Mouse (Mus musculus) layer of hippocampus, adult 11-12 months (tissue): ENCODE data around the gene Shc2.

ENCODE experiments used
- DNase-seq: peaks from one replicate; pipeline ENCODE4 v3.0.0; 2022; ENCODE audit warnings: low spot score

Shc2 gene

GRCm38 (mm10) chr10:79580356-79580755 is 57.4 kb downstream of the Shc2 start:
- DNase-seq: no peak

DNA sequence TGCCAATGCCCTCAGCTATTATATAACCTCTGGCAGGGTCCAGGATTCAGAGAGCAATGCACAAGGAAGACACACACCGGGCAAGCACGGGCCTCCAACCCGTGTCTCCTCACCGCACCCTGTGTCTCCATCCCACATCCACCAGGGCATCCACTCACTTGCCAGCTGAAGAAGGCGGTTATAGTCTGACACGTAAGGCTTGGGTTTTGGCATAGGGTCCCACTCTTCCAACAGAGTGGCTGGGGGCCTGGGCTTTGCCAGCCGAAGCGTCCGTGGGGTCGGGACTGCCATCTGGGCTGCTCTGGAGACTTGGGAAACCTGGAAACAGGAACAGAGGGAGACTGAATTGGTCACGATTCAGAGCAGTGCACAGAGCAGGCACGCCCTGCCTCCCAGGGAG is 57.9 kb downstream of the Shc2 start:
- DNase-seq: no peak

DNA sequence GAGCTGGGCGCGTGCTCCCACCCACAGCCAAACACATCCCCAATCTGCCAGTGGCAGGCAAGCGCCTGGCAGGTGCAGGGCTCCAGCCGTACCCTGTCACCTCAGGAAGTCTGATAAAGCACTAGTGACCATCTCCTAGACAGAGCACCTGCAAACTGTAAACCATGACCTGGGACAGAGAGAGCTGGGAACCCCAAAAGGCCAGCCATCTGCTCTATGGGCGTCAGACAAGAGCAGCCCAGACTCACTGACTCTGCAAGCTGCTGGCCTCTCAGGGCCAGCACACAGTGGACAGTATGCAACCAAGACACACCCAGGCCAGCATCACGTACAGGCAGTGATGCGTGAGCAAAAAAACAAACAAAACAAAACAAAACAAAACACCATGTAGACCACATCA is 58.8 kb downstream of the Shc2 start:
- no peak for DNase-seq

DNA sequence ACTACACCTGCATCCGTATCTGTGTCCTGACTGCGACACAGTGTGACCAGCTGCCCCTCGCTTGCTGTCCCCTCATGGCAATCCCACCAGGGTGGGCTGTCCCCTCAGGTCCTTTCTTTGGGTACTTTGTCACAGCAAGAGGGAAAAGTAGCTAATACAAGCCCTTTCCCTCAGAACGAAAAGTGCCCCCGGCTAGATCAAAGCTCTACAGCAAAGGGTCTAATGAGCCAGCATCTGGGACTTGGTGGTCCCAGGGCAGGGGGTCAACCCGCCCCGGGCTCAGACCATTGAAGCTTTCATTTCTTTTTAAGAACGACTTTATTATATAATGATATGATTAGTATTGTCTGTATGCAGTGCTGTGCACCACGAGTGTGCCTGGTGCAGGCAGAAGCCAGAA is 59.4 kb downstream of the Shc2 start:
- no peak for DNase-seq

DNA sequence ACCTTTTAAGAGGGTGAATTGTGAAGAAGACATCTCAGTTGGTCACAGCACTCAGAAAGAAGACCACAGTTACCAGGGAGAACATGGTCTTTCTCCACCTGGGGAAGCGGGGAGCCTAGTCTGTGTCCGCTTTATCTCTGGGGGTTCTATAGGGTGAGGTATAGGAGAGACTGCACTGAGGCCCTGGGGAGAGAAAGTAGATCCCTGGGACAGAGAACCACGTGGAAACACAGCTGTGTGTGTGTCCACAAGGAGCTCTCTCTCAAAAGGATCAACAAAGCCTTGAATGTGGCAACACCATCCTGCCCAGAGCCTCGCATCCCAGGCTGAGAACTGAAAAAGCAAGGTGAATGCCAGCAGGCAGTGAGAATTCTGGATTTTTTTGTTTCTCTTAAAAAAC is 60.3 kb downstream of the Shc2 start:
- no peak for DNase-seq

DNA sequence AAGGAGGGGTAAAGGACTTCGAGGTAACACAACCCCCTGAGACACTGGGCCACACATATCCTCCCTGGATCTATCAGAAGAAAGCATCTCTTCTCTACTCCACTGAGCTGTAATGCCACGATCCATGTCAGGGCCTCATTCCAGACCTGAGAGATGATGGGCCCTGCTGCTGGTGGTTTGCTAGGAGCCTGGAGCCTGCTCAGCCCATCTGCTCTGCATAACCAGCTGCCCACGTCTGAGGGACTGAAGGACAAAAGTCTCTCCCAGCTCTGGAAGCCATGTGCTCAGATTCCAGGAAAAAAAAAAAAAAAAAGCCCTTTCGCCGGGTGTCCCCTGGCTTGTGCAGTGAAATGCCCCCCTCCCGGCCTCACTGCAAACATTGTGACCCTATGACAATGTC is 62.0 kb downstream of the Shc2 start:
- no peak for DNase-seq

DNA sequence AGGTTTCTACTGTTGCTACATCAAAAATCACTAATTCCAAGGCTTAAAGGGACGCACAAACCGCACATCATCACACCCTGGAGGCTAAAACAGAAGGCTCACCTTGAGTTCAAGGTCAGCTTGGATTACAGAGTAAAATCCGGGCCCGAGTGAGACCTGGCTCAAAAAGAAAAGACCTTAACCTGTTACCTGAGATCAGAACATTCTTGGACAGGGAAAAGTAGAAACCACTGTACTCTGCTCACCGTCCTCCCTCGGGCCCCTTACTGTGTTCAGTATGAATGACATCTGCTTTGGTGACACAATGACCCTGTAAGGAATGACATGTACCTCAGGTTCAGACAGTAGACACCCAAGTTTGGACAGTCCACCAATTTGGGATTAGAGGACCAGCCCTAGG is 62.9 kb downstream of the Shc2 start:
- DNase-seq: no peak

DNA sequence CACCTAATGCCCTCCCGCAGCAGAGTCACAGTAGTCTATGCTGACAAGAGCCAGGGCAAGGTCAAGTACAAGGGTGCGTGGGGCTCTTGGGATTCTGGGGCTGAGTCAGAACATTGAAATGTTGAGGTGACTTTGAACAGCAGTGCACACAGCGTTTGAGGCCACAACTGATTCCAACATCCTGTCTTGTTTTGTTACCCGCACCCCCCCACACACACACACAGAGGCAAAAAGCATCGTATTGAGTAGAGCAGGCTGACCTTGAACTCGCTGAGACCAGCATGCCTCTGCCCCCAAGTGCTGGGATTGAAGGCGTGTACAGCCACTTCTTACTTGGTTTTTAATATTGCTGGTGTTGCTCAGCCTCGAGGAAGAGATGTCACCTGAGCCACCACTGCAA is 63.4 kb downstream of the Shc2 start:
- DNase-seq: no peak

DNA sequence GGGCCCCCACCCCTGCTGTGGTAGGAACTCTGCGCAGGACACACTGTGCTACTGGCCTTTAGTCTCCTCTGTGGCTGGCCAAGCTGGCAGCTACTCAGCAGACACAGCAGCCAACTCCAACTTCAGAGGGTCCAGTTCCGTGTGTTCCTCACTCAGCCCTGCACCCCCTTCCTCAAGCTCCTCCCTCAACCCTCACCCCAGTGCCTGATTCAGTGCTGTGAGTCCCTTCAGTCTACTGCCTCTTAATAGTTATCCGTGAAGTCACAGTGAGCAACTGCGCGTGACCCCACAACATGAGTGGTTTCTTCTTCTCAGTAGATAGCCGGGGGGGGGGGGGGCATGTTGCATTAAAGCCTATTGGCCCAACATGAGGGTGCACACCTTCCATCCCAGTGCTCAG is 64.1 kb downstream of the Shc2 start:
- DNase-seq: no peak

- no peak for DNase-seq
Observed at GRCm38 (mm10) chr10:79571314-79571713, 66.4 kb downstream of the Shc2 start.

DNA sequence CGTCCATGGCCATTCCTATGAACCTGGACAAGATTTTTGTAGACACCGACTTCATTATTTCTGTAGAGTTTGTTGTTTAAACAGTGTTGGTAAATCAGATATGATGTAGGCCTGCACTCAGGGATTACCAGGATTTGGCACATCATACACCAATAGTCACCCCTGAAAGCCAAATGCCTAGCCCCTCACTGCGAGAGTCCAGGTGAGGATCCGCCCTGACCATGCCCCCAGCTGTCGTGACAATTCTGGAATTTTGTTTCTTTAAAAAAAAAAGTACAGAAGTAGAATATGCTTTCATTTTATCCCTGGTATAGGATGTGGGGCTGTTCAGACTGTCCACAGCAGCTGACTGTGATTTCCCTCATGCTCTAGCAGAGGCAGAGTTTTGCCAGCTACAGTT is 67.8 kb downstream of the Shc2 start:
- no peak for DNase-seq
